Mouse (Mus musculus) ovary, postnatal 36 days (tissue): Measurements from ENCODE around the gene Gng7.

ENCODE experiments used
- DNase-seq: peaks from one replicate; pipeline ENCODE4 v3.0.0; 2022; ENCODE audit warnings: low spot score, mixed read lengths

The Gng7 gene

GRCm38 (mm10) chr10:80929299-80930226 lies 85.2 kb downstream of the Gng7 start, which contains the start of gene Gadd45b:
Gene Gadd45b, plus strand, starts transcription at chr10:80930073.
- DNase-seq = peak; percentile 99

- DNase-seq = peak; percentile 91
These were observed 86.0 kb downstream of the Gng7 start for GRCm38 (mm10) chr10:80928586-80929298.

- DNase-seq = no peak
These were observed 89.3 kb downstream of the Gng7 start for GRCm38 (mm10) chr10:80925472-80925871.

GRCm38 (mm10) chr10:80921923-80922322 lies 92.8 kb downstream of the Gng7 start:
- no peak for DNase-seq

- peak; percentile 77 for DNase-seq
These were observed 96.8 kb downstream of the Gng7 start, which contains the start of gene Lmnb2 for GRCm38 (mm10) chr10:80917779-80918434. Gene Lmnb2, minus strand, starts transcription at chr10:80918245.

GRCm38 (mm10) chr10:80917336-80917778 lies 97.4 kb downstream of the Gng7 start:
- DNase-seq = no peak

- no peak for DNase-seq
These were observed 99.0 kb downstream of the Gng7 start for GRCm38 (mm10) chr10:80915736-80916135.

GRCm38 (mm10) chr10:80915260-80915659 lies 99.5 kb downstream of the Gng7 start:
- no peak for DNase-seq

- DNase-seq = no peak
These were observed 100.5 kb downstream of the Gng7 start for GRCm38 (mm10) chr10:80914253-80914656.

GRCm38 (mm10) chr10:80913364-80914011 lies 101.3 kb downstream of the Gng7 start:
- no peak for DNase-seq

- DNase-seq = no peak
These were observed 102.9 kb downstream of the Gng7 start for GRCm38 (mm10) chr10:80911891-80912290.

GRCm38 (mm10) chr10:80911354-80911753 lies 103.4 kb downstream of the Gng7 start:
- DNase-seq = no peak

- no peak for DNase-seq
These were observed 105.2 kb downstream of the Gng7 start for GRCm38 (mm10) chr10:80909375-80910162.

GRCm38 (mm10) chr10:80904709-80905108 lies 110.0 kb downstream of the Gng7 start:
- no peak for DNase-seq

- no peak for DNase-seq
These were observed 110.6 kb downstream of the Gng7 start for GRCm38 (mm10) chr10:80904004-80904693.

GRCm38 (mm10) chr10:80903282-80903681 lies 111.5 kb downstream of the Gng7 start:
- DNase-seq = no peak

GRCm38 (mm10) chr10:80902273-80902940 lies 112.3 kb downstream of the Gng7 start:
- no peak for DNase-seq

- DNase-seq = no peak
These were observed 113.1 kb downstream of the Gng7 start for GRCm38 (mm10) chr10:80901409-80902272.
